Mouse (Mus musculus) adrenal gland (tissue): ENCODE measurements at regions not wholly inside any gene's neighbourhood (a gene's known extent, or its start where the extent isn't known, plus 50 kb on each side); places are given as distances from the start of the nearest gene placed in this dataset.

Experiments used
- intact Hi-C: fragments of 180-260 bp; cut with DNase I; formaldehyde crosslinking; loops from one replicate; pipeline ENCODE4 v1.15.1; 2025

DNA sequence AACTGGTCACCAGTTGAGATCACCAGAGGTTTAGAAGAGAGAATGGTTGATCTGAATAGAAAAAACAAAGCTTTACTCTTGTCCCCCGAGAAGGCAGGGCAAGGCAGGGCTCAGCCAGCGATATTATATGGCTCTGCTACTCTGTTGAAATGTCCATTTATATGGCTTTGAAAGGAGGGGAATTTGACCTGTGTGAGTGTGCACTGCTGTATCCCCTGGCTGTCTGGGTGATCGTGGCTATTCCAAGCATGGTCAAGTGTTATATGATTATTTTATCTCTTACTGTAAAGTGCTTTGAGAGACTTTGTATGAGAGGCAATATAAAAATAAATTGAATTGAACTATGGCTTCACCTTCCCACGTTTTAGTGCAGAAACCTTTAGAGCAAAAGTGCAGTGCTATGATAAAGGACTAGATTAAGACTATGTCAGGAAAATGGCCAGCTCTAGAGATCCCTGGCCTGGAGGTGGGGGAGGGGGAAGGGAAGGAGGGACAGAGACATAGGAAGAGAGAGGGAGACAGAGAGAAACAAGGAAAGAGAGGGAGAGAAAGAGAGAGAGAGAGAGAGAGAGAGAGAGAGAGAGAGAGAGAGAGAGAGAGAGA is 402.5 kb upstream of the Zeb2 start:
- intact Hi-C loops: no loop called here

DNA sequence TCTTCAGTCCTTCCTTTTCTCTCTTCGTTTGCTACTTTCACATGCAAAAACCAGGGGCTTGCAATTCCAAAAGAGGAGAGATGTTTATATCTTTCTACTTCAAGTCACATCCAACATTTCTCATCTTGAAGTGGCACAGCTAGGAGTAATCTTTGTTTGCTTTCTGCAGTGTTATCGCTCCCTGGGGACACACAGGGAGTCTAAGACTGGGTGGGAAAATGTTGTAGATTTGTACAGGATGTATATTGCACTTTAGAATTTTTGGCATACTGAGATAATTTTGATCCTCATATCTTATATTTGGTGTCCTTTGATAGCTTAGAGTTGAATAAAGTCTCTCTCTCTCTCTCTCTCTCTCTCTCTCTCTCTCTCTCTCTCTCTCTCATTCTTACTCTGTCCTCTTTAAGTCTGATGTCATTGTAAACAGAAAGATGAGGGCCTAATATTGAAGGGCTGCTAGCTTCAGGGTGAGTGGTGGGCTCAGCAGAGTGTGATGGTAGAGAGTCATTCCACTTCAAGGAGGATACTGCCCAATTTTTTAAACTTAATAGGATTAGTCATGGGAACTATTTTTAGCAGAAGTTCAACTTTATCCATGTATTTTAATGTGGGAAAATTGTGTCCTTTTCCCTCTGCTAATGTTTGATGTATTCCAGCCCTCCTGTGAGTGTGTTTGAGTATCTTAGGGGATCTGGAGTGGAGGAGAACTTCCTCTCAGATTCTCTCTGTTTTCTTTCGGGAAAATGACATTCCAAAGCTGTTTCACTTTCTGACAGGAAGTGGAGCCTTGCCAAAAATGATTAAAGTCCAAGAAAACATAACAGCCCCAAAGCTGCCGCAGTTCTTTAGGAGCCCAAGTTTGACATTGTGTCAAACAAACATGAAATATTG is 397.3 kb upstream of the Zeb2 start:
- intact Hi-C loops: no loop called here

DNA sequence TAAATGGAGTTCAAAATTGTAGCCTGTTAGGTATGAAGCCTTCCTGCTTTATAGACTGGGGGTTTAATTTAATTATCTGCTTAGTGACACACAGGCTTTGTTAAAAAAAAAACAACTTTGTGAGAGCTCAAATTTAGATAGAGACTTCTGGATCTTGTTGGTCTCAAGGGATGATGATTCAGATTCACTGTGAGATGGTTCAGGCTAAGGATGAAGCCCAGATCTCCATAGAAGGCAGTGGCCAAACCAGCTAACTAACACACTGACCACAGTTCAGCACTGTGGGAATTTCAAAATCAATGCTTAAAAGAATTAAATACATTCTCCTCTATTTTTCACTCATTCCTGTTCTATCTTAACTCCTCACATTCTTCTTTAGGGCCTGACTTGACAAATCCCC is 395.7 kb upstream of the Zeb2 start:
- intact Hi-C loops: no loop called here

DNA sequence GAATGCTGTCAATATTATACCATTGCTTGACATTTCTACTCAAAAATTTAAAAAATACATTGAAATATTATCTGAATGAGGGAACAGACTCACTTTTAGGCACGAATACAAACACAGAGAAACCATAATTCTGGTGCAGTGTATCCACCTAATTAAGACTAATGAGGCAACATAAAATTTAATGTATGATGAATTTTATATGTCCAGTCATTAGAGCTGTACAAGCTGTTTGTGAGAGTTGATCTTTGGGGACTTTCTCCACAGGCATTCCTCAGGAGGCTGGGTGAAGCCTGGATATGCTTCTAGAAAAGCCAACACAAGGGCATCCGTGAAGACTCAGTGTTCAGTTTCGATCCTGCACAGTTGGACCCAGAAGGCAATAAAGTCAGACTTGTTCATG is 394.6 kb upstream of the Zeb2 start:
- intact Hi-C loops: no loop called here

DNA sequence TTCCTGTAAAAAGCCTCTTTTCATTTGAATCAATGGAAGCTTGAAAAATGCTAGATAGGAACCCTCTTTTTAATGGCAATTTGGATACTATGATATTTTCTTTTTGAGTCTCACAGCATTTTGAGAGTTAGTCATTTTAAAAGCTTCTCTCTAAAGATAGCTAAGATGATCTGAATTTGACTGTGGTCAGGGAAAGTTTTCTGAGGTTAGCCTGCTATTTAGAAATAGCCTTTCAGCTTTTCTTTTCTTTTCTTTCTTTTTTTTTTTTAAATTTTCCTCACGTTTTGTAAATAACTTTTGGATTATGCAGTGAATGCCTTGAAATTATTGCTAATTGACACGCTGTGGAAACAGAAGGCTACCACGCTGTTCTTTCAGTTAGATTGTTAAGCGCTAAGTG is 387.3 kb upstream of the Zeb2 start:
- intact Hi-C loops: no loop called here

DNA sequence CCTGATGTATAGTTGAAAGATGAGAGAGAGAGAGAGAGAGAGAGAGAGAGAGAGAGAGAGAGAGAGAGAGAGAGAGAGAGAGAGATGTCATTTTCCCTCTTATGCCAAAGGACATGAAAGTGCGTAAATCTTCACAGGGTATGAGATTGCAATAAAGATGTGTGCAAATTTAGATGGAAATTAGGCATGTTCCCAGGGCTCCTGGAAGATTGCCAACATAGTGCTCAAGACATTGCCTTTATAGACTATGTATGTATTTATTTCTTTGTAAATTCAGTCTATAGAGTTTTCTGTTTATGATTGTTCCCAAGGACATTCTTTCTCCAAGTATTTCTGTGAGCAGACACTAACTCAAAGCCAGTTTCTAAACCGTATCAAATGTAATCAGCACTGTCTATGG is 376.5 kb upstream of the Zeb2 start:
- intact Hi-C loops: no loop called here

DNA sequence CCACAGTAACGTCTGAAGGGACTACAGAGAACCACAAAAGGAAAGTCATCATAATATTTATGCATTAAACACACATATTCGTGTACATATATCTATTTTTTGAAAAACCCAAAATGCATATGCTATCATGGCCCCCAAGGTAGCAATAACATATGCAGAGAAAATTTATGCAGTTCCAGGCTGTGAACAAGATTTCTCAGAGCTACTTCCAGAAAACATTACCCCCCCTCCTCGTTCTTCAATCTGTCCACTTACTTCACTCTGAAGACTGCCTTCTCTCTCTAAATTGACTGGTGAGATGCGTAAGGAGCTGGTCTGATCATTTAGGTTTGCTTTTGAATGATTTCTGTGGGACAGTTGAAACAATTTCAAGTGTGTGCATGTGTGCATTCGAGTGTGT is 369.3 kb upstream of the Zeb2 start:
- intact Hi-C loops: no loop called here

DNA sequence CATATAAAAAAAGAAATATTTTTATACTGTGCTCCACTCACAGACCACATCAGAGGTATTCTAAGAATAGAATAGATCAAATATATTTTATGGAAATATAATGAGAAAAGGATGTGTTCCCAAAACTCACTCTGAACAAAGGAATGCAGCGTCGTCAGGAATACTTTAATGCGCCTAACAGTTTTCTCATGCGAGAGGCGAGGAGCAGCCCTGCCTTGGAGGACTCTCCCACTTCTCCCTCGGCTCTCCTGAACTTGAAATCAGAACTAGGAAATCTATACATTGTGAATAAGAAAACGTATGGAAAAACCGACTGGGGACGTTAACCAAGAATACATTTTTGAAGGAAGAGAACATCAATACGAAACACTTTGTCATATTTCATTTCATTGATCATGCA is 368.3 kb upstream of the Zeb2 start:
- intact Hi-C loops: no loop called here

DNA sequence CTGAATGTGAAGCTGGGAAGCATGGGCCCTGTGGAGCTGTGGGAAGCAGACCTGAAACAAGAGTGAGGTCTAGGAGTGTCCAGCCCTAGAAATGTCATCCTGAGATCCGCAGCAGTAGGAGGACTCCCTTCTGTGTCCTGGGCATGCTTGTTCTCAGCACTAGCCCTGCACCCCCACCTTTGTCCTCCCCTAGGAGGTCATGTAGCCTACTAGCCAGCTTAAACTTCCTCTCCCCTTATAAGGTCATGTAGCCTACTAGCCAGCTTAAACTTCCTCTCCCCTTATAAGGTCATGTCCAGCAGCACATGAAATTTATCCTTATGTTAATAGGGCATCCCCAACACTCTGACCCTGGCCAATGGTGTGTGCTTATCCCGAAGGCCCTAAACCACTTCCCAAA is 363.5 kb upstream of the Zeb2 start:
- intact Hi-C loops: no loop called here

DNA sequence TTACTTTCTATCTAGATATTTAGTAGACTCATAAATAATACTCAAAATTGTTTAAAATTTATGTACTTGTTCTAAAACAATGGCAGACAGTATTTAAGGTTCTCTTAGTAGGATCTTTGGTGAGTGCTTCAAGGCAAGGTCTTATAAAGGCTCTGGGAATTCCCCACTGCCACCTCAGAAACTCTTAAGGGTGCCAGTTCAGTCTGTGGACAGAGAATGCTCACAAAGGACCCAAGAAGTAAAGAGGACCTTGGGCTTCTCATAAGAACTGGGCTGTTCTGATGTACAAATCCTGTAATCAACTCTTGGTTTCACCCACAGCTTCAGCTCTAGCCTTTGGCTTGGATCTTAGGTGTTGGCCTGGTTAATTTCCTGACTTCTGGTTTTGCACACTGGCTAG is 358.8 kb upstream of the Zeb2 start:
- intact Hi-C loops: no loop called here

DNA sequence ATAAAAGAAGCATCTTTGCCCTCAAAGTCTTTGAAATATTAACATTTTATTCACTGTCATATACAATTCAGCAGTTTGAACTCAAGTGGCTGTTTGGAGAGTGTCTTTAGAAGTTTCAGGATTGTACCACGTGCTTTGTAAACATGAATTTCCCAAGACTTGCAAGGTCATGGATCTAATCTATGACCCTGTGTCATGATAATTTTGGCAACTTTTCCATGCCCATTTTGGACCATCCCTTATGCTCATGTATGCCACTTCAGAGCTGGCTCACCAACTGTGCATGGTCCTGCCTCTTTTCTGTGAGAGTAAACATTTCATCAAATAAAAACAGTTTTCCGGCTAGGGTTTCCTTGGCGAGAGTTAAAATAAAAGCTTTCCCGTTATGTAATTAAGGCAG is 347.1 kb upstream of the Zeb2 start:
- intact Hi-C loops: no loop called here

DNA sequence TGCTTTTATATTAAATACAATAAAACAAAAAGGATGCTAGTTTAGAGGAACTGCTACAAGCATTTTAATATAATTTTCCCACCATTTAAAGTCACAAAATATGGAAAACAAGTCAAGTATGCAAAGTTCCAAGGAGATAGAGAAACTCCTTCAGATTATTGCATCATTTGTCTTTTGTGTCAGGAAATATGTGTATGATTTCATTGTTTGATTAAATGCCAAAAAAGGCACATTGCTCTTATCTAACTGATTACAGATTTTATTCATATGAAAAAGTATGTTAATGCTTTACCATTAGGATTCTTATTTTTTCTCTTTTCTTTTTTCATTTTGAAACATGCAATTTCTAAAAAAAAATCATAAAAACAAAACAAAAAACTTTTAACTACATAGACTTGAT is 342.2 kb upstream of the Zeb2 start:
- intact Hi-C loops: no loop called here

DNA sequence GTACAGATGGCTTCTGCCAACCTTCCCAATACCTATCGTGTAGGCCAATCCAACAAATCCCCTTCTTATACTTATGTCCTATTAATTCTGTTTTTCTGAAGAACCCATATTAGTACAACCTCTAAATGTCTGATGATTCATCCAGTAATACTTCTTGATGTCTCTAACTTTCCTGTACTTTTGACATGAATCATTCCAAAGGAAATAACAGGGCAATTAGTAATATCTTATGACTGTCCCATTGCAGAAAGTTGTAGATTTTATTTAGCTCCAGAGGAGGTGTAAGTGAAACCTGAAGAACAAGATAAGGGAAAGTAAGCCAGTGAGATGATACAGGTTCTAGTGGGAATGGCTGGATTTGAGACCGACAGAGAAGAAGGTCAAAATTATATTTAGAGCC is 337.6 kb upstream of the Zeb2 start:
- intact Hi-C loops: no loop called here

DNA sequence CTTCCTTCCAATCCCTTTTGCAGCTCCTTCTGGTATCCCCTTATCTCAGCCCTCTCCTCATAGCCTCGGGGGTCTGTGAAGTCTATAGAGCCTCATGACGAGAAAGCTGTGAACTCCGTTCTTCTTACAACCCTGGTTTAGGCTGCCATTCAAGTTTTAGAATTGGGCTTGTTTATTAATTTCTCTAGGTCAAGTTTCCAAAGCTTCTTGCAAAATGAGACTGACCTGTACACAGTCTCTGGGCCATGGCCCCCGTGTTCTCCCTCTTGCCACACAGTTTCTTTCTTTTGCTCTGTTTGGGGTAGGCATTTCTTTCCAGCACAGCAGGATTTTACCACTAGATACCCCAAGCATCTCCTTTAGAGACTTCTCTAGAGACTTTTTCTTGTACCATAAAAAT is 322.0 kb upstream of the Zeb2 start:
- intact Hi-C loops: no loop called here

DNA sequence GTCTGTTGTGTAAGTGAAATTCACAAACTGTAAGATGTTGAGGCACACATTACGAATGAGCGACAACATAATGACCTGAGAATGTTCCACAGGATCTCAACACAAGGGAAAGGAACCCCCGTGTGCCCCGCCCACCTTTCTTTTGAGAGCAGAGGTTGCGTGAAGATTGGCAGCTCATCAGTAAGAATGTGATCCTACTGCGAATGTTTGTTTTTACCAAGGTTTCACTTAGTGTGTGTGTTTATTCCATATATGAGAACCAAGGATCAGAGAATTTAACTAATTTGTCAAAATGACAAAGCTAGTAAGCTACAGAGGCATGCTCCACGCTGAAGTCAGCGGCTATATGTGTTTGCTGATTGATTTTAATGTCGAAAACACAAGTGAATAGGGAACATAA is 321.5 kb upstream of the Zeb2 start:
- intact Hi-C loops: no loop called here

DNA sequence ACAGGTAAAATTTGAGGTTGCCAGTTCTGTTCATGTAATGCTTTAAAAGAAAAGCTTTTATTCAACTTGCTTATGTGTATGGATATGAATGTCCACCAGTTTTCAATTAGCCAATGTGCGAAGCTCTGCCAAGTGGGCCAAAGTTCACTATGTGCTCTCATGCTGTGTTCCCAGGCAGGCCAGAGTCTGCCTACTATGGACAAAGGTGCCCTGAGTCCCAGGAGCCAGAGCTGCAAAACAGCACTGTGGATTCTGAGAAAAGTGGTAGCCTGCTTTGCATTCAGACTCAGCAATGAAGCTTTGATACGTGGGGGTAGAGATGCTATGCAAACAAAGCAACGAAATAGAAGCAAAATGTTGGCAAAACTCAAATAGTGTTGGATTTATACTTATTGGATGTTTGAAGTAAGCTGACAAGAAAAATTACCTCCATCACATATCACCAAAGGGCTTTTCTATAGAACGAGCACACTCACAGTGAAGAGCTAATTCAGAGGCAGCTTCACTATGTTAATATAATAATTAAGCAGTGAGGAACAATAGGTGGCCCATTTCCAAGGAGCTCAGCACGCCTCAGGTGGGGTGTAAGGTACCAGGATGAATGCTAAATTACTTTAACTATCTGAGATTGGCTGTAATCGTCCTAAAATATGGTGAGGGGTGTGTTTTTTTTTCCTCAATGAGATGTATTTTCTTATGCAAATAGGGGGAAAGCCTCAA is 318.2 kb upstream of the Zeb2 start:
- intact Hi-C loops: no loop called here

DNA sequence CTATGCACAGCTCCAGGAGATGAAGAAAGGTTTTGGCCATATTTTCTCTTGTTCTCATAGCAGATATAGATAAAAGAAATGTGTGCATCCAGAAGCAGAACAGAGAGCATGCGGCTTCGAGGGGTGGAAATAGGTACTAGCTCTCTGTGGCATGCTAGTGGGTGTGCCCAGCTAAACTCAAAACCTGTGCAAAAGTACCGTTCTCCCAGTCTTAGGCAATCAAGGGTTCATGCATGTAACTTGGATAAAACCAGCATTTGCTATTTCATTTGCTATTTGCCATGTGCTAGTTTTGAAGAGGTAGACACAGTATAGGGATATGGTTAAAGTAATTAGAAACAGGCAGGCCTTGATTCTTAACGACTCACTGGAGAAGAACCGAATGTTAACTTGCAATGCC is 317.6 kb upstream of the Zeb2 start:
- intact Hi-C loops: no loop called here

DNA sequence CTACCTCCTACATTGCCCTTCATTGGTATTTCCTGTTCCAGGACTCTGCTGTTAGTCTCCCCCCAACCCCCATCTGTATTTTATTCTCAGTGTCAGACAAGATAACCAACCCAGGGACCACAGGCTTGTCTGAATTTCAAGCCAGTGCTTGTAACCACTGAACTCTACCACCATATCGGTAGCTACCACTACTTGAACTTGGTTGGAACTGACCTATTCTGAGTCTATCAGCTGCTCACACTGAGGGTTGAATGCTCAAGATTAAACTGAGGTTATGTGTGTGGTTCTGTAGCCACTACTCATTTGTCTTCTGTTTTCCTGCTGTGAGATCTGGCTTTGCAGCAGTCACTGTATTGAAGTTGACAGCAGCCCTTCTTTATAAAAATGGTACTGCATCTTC is 317.0 kb upstream of the Zeb2 start:
- intact Hi-C loops: no loop called here

DNA sequence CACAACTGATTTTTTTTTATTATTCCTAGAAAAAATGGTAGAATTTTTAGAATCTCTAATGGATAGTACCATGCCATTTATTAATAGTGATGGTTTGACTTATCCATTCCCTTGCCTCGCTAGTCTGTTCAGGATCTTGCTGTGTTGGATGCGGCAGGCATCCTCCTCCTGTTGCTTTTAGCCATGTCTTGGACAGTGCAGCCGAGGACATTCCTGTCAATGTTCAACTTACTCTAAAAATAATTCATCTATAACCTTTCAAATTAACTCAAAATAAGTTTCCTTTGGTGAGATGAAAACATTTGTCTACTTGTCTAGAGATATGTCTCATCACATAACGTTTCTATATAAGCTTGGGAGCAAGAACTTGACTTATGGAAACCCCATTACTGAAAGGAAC is 314.2 kb upstream of the Zeb2 start:
- intact Hi-C loops: no loop called here

DNA sequence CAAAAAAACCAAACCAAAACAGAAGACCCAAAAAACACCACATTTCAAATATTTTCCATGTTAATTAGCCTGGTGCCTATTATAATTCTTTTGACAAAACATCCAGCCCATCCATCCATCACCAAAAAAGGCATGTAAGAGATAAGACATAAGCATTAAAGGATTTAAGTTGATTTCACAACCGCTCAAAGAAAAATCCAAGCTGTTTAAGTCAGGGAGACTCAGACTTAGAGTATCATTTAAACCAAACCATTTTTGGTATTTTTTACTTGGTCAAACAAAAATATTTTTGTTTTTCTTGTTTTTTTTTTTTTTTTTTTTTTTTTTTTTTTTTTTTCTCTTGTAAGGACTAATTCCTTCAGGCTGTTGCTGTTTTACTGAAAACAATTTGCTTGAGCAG is 304.6 kb upstream of the Zeb2 start:
- intact Hi-C loops: no loop called here

DNA sequence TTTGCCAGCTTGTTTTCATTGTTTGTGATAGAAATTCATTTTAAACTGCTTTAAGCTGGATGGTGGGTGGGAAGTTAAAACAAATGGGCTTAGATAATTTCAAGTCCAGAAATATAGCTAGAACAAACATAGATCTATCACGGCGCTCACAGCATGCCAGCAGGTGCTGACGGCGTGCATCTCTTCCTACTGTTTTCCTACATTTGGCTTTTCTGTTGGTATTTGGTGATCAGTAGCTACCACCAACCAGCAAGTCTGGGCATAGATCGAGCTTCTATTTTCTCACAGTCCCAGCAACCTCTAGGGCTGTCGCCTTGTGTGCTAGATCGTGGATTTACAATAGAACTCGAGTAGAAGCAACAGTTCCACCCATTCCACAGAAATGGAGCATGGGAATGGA is 290.9 kb upstream of the Zeb2 start:
- intact Hi-C loops: no loop called here

DNA sequence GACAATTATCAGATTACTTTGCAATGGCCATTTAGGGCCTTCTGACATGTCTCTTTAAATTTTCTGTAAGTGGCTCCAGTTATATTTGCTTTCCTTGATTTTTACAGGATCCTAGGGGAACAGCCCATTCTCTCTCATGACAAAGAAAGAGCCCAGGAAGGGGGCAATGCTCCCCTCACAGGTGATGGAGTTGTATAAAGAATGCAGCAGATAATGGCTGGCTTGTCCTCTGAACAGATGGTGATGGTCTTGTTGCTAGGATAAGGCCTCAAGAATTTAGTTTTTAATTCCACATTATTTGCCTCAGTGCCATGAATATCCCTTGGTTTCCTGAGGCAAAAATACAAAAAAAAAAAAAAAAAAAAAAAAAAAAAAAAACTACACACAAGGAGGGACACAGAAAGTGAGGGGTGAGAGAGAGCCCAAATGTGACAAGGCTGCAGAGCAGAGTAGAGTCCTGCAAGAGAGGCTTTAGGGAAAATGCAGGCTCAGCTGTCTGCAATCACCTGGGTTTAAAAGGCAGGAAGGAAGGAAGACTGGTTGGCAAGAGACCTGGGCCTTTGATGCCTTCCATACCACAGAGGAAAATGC is 272.8 kb upstream of the Zeb2 start:
- intact Hi-C loops: no loop called here
